Mouse (Mus musculus) heart, embryonic 11.5 days (tissue): ENCODE results near the gene Nsmf. TPM values are rescaled to one million over a fixed set of nuclear protein-coding genes. Genes with fewer than 3 reads are reported as not detected.

Source experiments
- ATAC-seq: fragments of 200-750 bp; cut with Nextera tagmentation; replicated peaks from 2 replicates; pipeline ENCODE4 v1.8.0; 2017; ENCODE audit warnings: moderate library complexity; ENCODE audit not compliant: insufficient number of reproducible peaks, low FRiP score, low TSS enrichment
- H3K27ac ChIP-seq: fragments of 300-500 bp; sonication (generic); 2 replicates; pipeline ENCODE4 v1.5.1; 2014; ENCODE audit warnings: mild to moderate bottlenecking, low read depth, low read length
- H3K27me3 ChIP-seq: fragments of 300-500 bp; sonication (generic); 2 replicates; pipeline ENCODE4 v1.6.1; 2014; ENCODE audit warnings: mild to moderate bottlenecking, low read length, mixed read lengths; ENCODE audit not compliant: control insufficient read depth, insufficient read depth
- H3K36me3 ChIP-seq: fragments of 300-500 bp; sonication (generic); 2 replicates; pipeline ENCODE4 v1.6.1; 2014; ENCODE audit warnings: mild to moderate bottlenecking, low read length, moderate library complexity, mixed read lengths; ENCODE audit not compliant: control insufficient read depth, insufficient read depth
- H3K4me1 ChIP-seq: fragments of 300-500 bp; sonication (generic); 2 replicates; pipeline ENCODE4 v1.6.1; 2014; ENCODE audit warnings: low read length; ENCODE audit not compliant: control insufficient read depth, insufficient read depth
- H3K4me2 ChIP-seq: fragments of 300-500 bp; sonication (generic); 2 replicates; pipeline ENCODE4 v1.6.1; 2014; ENCODE audit warnings: mild to moderate bottlenecking, moderate library complexity
- H3K4me3 ChIP-seq: fragments of 300-500 bp; sonication (generic); 2 replicates; pipeline ENCODE4 v1.5.1; 2014; ENCODE audit warnings: low read depth, low read length
- H3K9ac ChIP-seq: fragments of 300-500 bp; sonication (generic); 2 replicates; pipeline ENCODE4 v1.6.1; 2014; ENCODE audit warnings: mild to moderate bottlenecking, low read depth, low read length, moderate library complexity
- H3K9me3 ChIP-seq: fragments of 300-500 bp; sonication (generic); replicated peaks from 2 replicates; pipeline ENCODE4 v1.6.1; 2016; ENCODE audit warnings: low read length; ENCODE audit not compliant: control insufficient read depth
- WGBS: fragments of 180-500 bp; shearing (Covaris S2); extraction: QIAGEN DNeasy Blood & Tissue Kit; methylation state at CpG from one replicate; pipeline ENCODE4 v1.1.7; 2014; ENCODE audit not compliant: insufficient replicate concordance; 5-methylcytosine and 5-hydroxymethylcytosine counted together
- polyA plus RNA-seq: library from polyadenylated mRNA; unstranded; fragments of >200 nt; fragmentation: Nextera tagmentation; extraction: Ambion mirVana; gene quantifications from 2 replicates; pipeline ENCODE4 v1.2.1, GENCODE M21; 2014

The Nsmf gene
- polyA plus RNA-seq, 1 experiment from 2014 or later, result 37.7 TPM

DNA sequence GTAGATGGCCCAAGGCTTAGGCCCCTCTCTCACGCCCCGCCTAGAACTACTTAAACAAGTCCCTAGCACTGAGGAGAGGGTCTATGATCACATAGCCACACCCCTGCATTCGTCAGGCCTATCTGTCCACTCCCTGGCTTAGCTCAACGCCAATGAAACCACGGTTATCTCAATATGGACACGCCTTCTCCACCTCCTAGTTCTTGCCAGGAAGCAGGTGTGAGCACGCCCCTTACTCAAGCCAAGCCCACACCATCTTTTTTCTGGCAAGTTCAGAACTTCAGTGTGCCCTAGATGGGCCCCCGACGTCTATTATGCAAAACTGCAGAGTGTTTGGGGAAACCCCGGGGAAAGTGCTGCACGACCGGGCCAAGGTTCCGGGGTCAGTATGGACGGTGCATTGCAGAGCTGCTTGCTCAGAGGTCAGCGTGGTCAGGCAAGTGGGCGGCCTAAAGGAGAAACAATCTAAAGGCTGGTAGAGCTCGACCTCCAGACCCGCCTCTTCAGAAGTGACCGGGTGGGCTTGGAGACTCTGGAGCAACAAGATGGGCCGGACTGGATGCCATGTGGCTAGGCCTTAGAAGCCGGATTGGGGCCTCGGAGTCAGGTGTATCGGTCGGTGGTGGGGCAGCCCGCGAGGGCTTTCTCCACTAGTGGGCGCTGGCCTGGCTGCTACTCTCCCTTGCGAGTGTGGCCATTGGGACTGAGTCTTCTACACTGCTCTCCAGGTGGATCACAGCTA, 41.1 kb downstream of the Nsmf start, which contains the start of gene Noxa1:
Gene Noxa1, minus strand, starts transcription at position 41 of the 742 bp plus-strand sequence.
- WGBS, result 44% methylated on average over 28 of the region's 28 CpGs
- ATAC-seq, result no peak
- H3K4me2 ChIP-seq, result peak within 1 kb of the TSS; percentile 56
- no peaks in the 10 kb centered on the region for H3K4me1 ChIP-seq
- no peak within 1 kb of the TSS for H3K27ac ChIP-seq
- H3K4me3 ChIP-seq, result peak within 1 kb of the TSS; percentile 23
- no peaks in the 10 kb centered on the region for H3K9me3 ChIP-seq
- H3K36me3 ChIP-seq, result no peaks in the 10 kb centered on the region
- H3K27me3 ChIP-seq, result peaks cover 22% of the 10 kb centered on the region; the same call in 1 of the 2 replicates
- no peak within 1 kb of the TSS for H3K9ac ChIP-seq

DNA sequence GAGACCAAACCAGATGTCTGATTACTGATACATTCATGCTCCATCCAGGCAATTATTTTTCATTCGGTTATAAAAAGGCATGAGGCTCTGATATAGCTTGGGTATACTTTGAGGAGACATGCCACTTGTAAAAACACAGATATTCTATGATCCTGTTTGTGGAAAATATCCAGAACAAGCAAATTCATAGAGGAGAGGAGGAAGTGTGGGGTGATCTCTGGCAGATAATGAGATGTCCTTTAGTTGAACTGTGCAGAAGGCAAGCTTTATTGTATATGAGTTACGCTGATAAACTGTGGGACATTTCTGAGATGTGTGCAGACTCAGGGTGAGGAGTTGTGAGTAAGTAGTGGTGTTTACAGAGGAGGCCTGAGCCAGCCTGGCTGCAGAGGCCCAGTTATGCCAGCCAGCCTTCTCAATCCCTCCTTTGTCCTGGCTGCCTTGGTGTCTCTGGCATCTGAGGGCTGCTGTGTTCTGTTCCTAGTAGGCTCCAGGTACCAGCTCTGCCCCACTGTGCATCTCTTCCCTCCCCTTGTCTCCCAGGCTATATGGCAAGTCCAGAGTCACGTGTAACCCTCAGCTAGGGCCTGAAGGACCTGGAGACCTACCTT, 44.0 kb downstream of the Nsmf start:
- no peak for ATAC-seq
- Histone ChIP-seq H3K4me2 (no peak overlapping the region), H3K9me3 (no peaks in the 10 kb centered on the region), H3K27ac (no peak overlapping the region), H3K36me3 (no peaks in the 10 kb centered on the region), H3K4me3 (no peak overlapping the region), H3K4me1 (no peaks in the 10 kb centered on the region), H3K9ac (no peak overlapping the region), H3K27me3 (peaks cover 17% of the 10 kb centered on the region; the same call in 1 of the 2 replicates)
- WGBS, result 63% methylated on average over 3 of the region's 3 CpGs

DNA sequence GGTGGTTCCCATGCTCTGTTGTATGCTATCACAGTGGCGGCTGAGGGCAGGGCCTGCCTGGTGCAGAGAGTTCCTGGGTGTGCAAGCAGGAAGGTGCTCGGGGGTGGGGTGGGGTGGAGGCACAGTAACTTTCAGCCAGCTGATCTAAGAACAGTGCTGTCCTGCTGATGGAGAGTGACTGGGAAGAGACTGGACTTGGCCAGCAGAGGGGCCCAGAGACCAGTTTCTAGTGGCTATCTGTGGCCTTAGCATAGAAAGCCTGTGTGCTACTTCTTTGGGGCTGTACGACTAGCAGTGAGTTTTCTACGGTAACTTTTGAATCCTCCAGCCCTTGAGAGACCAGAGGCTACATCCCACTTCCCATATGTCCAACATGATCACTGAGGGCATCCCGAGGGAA, 44.8 kb downstream of the Nsmf start:
- H3K4me3 ChIP-seq, result no peak overlapping the region
- H3K27ac ChIP-seq, result no peak overlapping the region
- no peaks in the 10 kb centered on the region for H3K36me3 ChIP-seq
- ATAC-seq, result no peak
- H3K4me2 ChIP-seq, result no peak overlapping the region
- 47% methylated on average over 5 of the region's 5 CpGs for WGBS
- H3K4me1 ChIP-seq, result no peaks in the 10 kb centered on the region
- H3K27me3 ChIP-seq, result peaks cover 11% of the 10 kb centered on the region; the same call in 1 of the 2 replicates
- H3K9me3 ChIP-seq, result no peaks in the 10 kb centered on the region
- no peak overlapping the region for H3K9ac ChIP-seq

DNA sequence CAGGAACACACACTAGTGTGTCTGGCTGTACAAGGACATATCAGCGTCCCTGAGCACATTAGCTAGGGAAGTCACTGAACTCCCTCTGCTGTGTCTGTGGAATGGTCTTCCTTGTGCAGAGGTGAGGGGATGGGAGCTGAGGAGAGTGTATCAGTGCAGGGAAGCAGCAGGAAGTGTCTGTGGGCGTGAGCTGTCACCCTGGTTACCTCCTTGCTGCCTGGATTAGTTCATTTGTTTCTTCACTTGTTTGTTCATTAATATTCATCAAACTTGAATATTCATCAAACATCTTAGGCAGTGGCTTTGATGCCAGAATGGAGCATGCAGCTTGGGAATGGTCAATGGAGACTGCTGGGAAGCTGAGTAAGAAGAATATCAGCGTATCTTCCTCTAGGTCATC, 45.5 kb downstream of the Nsmf start:
- no peaks in the 10 kb centered on the region for H3K36me3 ChIP-seq
- H3K9ac ChIP-seq, result no peak overlapping the region
- no peaks in the 10 kb centered on the region for H3K9me3 ChIP-seq
- ATAC-seq, result no peak
- no peak overlapping the region for H3K27ac ChIP-seq
- 70% methylated on average over 3 of the region's 3 CpGs for WGBS
- H3K27me3 ChIP-seq, result peaks cover 7% of the 10 kb centered on the region; the same call in 1 of the 2 replicates
- no peaks in the 10 kb centered on the region for H3K4me1 ChIP-seq
- H3K4me2 ChIP-seq, result no peak overlapping the region
- H3K4me3 ChIP-seq, result no peak overlapping the region

DNA sequence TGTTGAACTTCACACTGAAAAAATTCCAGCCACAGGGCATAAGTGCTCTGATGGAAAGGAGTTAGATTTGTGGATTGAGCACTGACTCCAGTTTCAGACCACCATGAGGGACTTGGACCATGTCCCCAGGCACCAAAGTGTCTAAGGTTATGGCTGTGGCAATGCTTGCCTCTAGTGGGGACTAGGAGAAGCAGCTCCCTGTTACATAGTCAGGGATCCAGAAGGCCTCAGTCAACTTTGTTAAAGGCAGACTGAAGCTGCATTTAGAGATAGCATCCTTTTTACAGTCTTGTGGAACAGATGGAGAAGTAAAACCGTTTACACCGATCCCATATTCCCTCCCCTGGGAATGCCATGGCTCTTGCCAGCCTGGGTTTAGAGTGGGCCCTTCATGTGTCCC, 50.0 kb downstream of the Nsmf start:
- Histone ChIP-seq H3K4me2 (no peak overlapping the region), H3K9ac (no peak overlapping the region), H3K27me3 (no peaks in the 10 kb centered on the region), H3K9me3 (no peaks in the 10 kb centered on the region), H3K36me3 (no peaks in the 10 kb centered on the region), H3K27ac (no peak overlapping the region), H3K4me3 (no peak overlapping the region), H3K4me1 (0 out of 2 replicates have a peak, but pooled peaks cover 5% of the 10 kb centered on the region)
- 89% methylated on average over 2 of the region's 2 CpGs for WGBS
- ATAC-seq, result no peak

DNA sequence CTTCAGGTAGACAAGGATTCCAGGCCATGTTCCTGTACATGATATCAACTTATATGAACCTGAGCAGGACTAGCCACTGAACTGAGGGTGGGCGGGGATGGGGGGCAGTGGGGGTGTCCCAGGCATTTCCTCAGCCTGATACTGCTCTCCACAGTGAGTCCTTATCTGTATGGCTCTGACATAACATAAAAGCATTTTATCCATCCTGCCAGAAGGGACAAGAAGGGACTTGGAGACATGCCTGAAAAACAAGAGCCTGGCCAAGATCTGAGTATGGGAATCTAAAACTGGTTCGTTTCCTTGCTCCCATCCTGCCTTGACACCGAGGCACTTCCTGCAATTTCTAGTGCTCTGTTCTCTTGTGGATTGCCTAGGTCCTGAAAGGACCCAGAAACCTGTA, 51.9 kb downstream of the Nsmf start:
- WGBS, result 61% methylated on average over 3 of the region's 3 CpGs
- Histone ChIP-seq H3K27ac (peak overlapping the region; percentile 50; the same call in 1 of the 2 replicates), H3K9ac (no peak overlapping the region), H3K36me3 (no peaks in the 10 kb centered on the region), H3K4me3 (no peak overlapping the region), H3K9me3 (no peaks in the 10 kb centered on the region), H3K4me2 (no peak overlapping the region), H3K27me3 (no peaks in the 10 kb centered on the region), H3K4me1 (0 out of 2 replicates have a peak, but pooled peaks cover 5% of the 10 kb centered on the region)
- no peak for ATAC-seq

DNA sequence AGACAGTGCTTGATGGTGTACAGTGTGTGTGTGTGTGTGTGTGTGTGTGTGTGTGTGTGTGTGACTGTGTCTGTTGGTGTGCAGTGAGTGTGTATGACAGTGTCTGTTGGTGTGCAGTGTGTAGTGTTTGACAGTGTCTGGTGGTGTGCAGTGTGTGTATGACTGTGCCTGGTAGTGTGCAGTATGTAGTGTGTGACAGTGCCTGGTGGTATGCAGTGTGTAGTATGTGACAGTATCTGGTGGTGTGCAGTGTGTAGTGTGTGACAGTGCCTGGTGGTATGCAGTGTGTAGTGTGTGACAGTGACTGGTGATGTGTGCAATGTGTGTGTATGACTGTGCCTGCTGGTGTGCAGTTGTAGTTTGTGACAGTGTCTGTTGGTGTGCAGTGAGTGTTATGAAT, 55.3 kb downstream of the Nsmf start:
- Histone ChIP-seq H3K27ac (no peak overlapping the region), H3K4me3 (no peak overlapping the region), H3K9me3 (no peaks in the 10 kb centered on the region), H3K9ac (no peak overlapping the region), H3K36me3 (no peaks in the 10 kb centered on the region), H3K4me1 (0 out of 2 replicates have a peak, but pooled peaks cover 5% of the 10 kb centered on the region), H3K27me3 (no peaks in the 10 kb centered on the region), H3K4me2 (no peak overlapping the region)
- ATAC-seq, result no peak

DNA sequence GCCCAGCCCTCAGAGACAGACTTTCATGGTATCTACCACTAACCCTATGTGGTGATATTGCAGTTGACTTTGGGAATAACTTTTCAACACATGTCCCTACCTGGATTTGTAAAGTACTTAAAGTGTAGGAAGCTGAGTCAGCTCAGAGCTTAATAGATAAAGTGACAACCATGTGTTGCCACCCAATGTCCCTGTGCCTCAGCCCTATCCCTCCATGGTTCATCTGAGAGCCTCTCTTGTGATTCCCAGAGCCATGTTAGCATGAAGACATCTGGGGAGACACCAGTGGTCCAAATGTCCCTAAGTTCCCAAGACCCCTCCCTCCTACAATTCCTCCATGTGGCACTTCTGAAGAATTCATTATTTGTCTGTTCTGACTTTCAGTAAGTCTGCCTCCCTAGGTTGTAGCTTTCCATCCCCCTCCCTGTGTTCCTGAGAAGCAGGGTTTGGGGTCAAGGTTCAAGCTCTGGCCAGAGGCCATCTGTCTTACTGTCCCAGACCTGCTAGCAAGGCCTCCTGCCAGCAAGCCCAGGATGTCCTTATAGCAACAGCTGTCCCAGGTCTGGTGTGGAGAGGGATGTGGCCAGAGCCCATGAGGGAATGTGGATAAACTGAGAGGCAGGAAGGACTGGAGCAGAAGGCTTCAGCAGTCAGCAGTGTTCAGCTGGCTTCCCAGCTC, 56.5 kb downstream of the Nsmf start:
- no peak for ATAC-seq
- Histone ChIP-seq H3K9ac (no peak overlapping the region), H3K27me3 (no peaks in the 10 kb centered on the region), H3K4me1 (0 out of 2 replicates have a peak, but pooled peaks cover 5% of the 10 kb centered on the region), H3K4me2 (no peak overlapping the region), H3K9me3 (no peaks in the 10 kb centered on the region), H3K36me3 (no peaks in the 10 kb centered on the region), H3K27ac (peak overlapping the region; percentile 75), H3K4me3 (no peak overlapping the region)
